Mouse (Mus musculus) left cerebral cortex, postnatal 36 days (tissue): ENCODE results near the gene Dxo. TPM values are rescaled to one million over a fixed set of nuclear protein-coding genes. Genes with fewer than 3 reads are reported as not detected.
A peak's percentile ranks its signal among the peaks of the same experiment; 100 is the strongest.

Source experiments
- DNase-seq, 2 experiments: peaks; one replicate each; pipeline ENCODE4 v3.0.0; 2021 to 2022; ENCODE audit warnings: low spot score in 2 of 2, mixed read lengths in 1 of 2
- intact Hi-C: fragments of 180-260 bp; cut with DNase I; formaldehyde crosslinking; loops from one replicate; pipeline ENCODE4 v1.15.1; 2025
- microRNA-seq: library from miRNA; unstranded; fragments of <30 nt; microRNA quantifications from one replicate; pipeline ENCODE4 v1.2.0, GENCODE M21; 2022
- total RNA-seq, 2 experiments: library from RNA; stranded (reverse); gene quantifications; 2 replicates each; pipeline ENCODE4 v1.2.3; 2021

Dxo gene
- total RNA-seq, 2 experiments from 2014 or later: 39.4 to 45.4 TPM

DNA sequence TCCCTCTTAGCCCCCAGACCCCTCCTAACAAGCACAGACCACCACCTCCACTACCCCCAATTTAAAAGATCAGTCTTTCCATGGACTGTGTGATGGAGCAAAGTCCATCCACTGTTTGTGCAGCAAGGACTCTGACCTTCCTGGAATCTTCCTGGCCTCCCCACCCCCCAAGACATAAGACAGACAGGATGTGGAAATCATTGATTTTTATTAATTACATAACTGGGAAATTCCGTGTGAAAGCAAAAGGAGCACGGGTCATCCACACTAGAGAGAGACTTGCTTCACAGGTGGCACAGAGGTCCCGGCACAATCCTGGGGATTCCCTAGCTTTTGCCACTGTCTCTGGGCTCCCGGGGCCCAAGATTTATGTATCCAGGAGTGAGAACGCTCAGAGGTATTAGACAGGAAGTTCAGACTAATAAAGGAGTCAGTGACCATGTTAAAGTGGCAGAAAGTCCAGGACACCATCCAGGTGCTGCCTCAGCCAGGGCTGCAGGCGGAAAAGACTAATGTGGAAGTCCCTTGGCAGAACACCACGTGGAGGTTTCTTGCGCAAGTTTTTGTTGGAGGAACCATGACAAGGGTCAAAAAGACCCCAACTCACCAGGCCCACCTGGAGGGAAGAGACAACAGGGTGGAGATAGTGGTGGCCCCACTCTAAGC lies 25.7 kb downstream of the Dxo start, which contains the start of gene Cfb:
Cfb (minus strand) TSS at position 103 of the 666 bp plus-strand sequence.
- DNase-seq: no peak
- intact Hi-C loops: no loop called here

- DNase-seq: no peak
- intact Hi-C loops: no loop called here
Observed at GRCm38 (mm10) chr17:34865981-34866380, 29.2 kb downstream of the Dxo start.

- intact Hi-C loops: no loop called here
- DNase-seq: no peak
Observed at GRCm38 (mm10) chr17:34874321-34874720, 37.5 kb downstream of the Dxo start.

DNA sequence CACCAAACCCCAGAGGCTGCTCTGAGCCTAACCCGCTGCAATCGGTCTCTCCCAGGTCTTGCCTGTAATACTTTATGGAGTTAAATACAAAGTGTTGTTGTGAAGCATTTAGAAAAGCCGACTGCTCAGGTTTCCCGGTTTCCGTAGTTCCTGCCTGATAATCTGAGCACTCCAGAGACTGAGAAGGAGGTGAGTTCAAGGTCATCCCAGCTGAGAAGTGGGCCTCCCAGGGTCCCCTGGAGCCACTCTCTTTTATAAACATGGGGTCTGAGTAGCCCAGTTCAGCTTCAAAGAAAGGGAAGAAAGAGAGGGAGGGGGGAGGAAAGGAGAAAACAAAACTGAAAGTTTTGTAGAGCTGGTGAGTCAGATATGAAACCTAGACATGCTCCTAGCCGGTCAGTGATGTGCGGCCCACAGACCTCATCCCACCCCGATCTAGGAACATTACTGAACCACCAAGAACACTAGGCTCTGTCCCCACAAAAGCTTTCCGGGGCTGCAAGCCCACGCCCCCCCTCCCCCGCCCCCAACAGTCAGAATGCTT lies 42.6 kb downstream of the Dxo start, which contains the start of gene Zbtb12:
Zbtb12 (plus strand) TSS at position 148 of the 544 bp plus-strand sequence.
- intact Hi-C loops: no loop called here
- DNase-seq: no peak

- intact Hi-C loops: no loop called here
- no peak for DNase-seq
Observed at GRCm38 (mm10) chr17:34881166-34881565, 44.3 kb downstream of the Dxo start.

- intact Hi-C loops: no loop called here
- DNase-seq: no peak
Observed at GRCm38 (mm10) chr17:34881683-34882310, 45.0 kb downstream of the Dxo start, which contains the start of gene Gm20547. TSS of gene Gm20547 (minus strand) at chr17:34882042.

- DNase-seq: no peak
- intact Hi-C loops: no loop called here
Observed at GRCm38 (mm10) chr17:34883332-34883731, 46.5 kb downstream of the Dxo start.

DNA sequence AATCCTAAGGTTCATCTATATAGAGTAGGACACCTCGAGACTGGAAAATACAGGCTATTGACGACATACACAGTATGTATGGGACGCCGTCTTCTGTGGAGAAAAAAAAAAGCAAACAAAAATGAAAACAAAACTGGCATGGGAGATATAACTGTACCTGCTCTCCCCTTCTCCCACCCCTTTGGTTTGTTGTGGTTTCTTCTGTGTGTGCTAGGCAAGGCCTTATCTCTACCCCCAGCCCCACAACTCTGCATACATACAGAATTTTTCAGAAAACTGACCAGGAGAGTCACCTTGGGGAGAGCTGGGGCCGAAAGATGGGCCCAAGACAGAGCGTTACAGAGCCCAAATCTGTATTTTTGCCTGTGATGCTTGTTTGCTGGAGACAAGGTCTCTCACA lies 47.9 kb downstream of the Dxo start:
- intact Hi-C loops: no loop called here
- no peak for DNase-seq

GRCm38 (mm10) chr17:34885615-34886014 lies 48.8 kb downstream of the Dxo start:
- DNase-seq: no peak
- intact Hi-C loops: no loop called here

- intact Hi-C loops: no loop called here
- DNase-seq: no peak
Observed at GRCm38 (mm10) chr17:34887942-34888341, 51.1 kb downstream of the Dxo start.

Small RNA genes within 50 kb of the gene (microRNA-seq; reads per million reads assigned to microRNA genes)
- gene Mir6970: 1.0 reads per million
- 4.6 reads per million, percentile 14 among the genes with 10 or more reads in this experiment for gene Mir6971
- not detected for gene Mir6972

Other genes with a start within 250 kb of the Dxo start
- 1 to 10 TPM; 2.6 to 2.9 TPM for gene Gpsm3, start 247.2 kb upstream of the Dxo start, total RNA-seq
- gene Pbx2, start 245.8 kb upstream of the Dxo start, total RNA-seq: 10 to 100 TPM; 53.2 to 58.4 TPM
- gene Ager, start 239.2 kb upstream of the Dxo start, total RNA-seq: under 1 TPM; 0.30 to 0.75 TPM
- gene Rnf5, start 233.3 kb upstream of the Dxo start, total RNA-seq: 10 to 100 TPM; 66.9 to 72.0 TPM
- 100 to 1,000 TPM; 161 to 177 TPM for gene Agpat1, start 232.8 kb upstream of the Dxo start, total RNA-seq
- 1 to 10 TPM; 2.7 to 3.3 TPM for gene Egfl8, start 221.0 kb upstream of the Dxo start, total RNA-seq
- 10 to 100 TPM; 37.2 to 47.1 TPM for gene Ppt2, start 208.5 kb upstream of the Dxo start, total RNA-seq
- 100 to 1,000 TPM; 148 to 168 TPM for gene Prrt1, start 207.5 kb upstream of the Dxo start, total RNA-seq
- gene Fkbpl, start 192.3 kb upstream of the Dxo start, total RNA-seq: 10 to 100 TPM; 12.3 to 14.1 TPM
- gene Atf6b, start 189.9 kb upstream of the Dxo start, total RNA-seq: 10 to 100 TPM; 63.9 to 66.4 TPM
- gene Tnxb, start 166.5 kb upstream of the Dxo start, total RNA-seq: 1 to 10 TPM; 1.5 to 2.0 TPM
- 10 to 100 TPM in 1 of 2 experiments, 1 to 10 TPM in 1; 8.3 to 11.4 TPM for gene C4b, start 93.1 kb upstream of the Dxo start, total RNA-seq
- not detected for gene Cyp21a1, start 32.5 kb upstream of the Dxo start, total RNA-seq
- 10 to 100 TPM; 50.2 to 58.6 TPM for gene Stk19, start 74 bp upstream of the Dxo start, total RNA-seq
- 10 to 100 TPM; 58.5 to 72.2 TPM for gene Skiv2l, start 13.2 kb downstream of the Dxo start, total RNA-seq
- 10 to 100 TPM; 35.5 to 36.6 TPM for gene Nelfe, start 13.4 kb downstream of the Dxo start, total RNA-seq
- gene Cfb, start 25.5 kb downstream of the Dxo start, total RNA-seq: under 1 TPM in 1 of 2 experiments, not detected in 1; 0.63 TPM
- 1 to 10 TPM; 6.5 to 8.6 TPM for gene Zbtb12, start 42.5 kb downstream of the Dxo start, total RNA-seq
- gene Gm20547, start 45.0 kb downstream of the Dxo start, total RNA-seq: not detected
- gene C2, start 61.2 kb downstream of the Dxo start, total RNA-seq: 1 to 10 TPM; 2.4 to 2.5 TPM
- 100 to 1,000 TPM; 162 to 194 TPM for gene Ehmt2, start 61.5 kb downstream of the Dxo start, total RNA-seq
- gene Slc44a4, start 77.4 kb downstream of the Dxo start, total RNA-seq: under 1 TPM; 0.23 to 0.69 TPM
- gene Neu1, start 94.2 kb downstream of the Dxo start, total RNA-seq: 10 to 100 TPM; 43.8 to 47.2 TPM
- gene Hspa1b, start 122.2 kb downstream of the Dxo start, total RNA-seq: 10 to 100 TPM; 12.9 to 23.4 TPM
- not detected for gene Gm20481, start 132.9 kb downstream of the Dxo start, total RNA-seq
- 10 to 100 TPM; 11.9 to 13.7 TPM for gene Hspa1a, start 135.1 kb downstream of the Dxo start, total RNA-seq
- gene Hspa1l, start 135.7 kb downstream of the Dxo start, total RNA-seq: under 1 TPM in 1 of 2 experiments, not detected in 1; 0.32 TPM
- gene Lsm2, start 144.8 kb downstream of the Dxo start, total RNA-seq: 10 to 100 TPM; 19.4 to 19.8 TPM
- 10 to 100 TPM; 38.2 to 47.2 TPM for gene Vars, start 164.0 kb downstream of the Dxo start, total RNA-seq
- gene Vwa7, start 179.6 kb downstream of the Dxo start, total RNA-seq: under 1 TPM; 0.48 to 0.57 TPM
- under 1 TPM in 1 of 2 experiments, not detected in 1; 0.79 TPM for gene Sapcd1, start 191.0 kb downstream of the Dxo start, total RNA-seq
- under 1 TPM in 1 of 2 experiments, not detected in 1; 0.66 TPM for gene Msh5, start 209.7 kb downstream of the Dxo start, total RNA-seq
- gene Clic1, start 212.9 kb downstream of the Dxo start, total RNA-seq: 1 to 10 TPM; 8.4 to 8.5 TPM
- 10 to 100 TPM; 13.9 to 14.0 TPM for gene Ddah2, start 222.0 kb downstream of the Dxo start, total RNA-seq
- gene Ly6g6c, start 228.4 kb downstream of the Dxo start, total RNA-seq: not detected
- gene Mpig6b, start 229.2 kb downstream of the Dxo start, total RNA-seq: not detected
- 1 to 10 TPM; 3.8 to 3.9 TPM for gene Ly6g6e, start 239.9 kb downstream of the Dxo start, total RNA-seq
- gene Ly6g6d, start 241.0 kb downstream of the Dxo start, total RNA-seq: 1 to 10 TPM in 1 of 2 experiments, under 1 TPM in 1; 0.63 to 1.5 TPM
- gene Ly6g6f, start 248.6 kb downstream of the Dxo start, total RNA-seq: not detected